Mouse (Mus musculus) kidney, adult 2 months (tissue): Measurements from ENCODE around the gene Mobp. TPM values are rescaled to one million over a fixed set of nuclear protein-coding genes. Genes with fewer than 3 reads are reported as not detected.
"Not testable (repeated sequence)": the region's sequence is repeated elsewhere in the genome, so short reads cannot be mapped to it uniquely, and the experiment has no call there.

ENCODE experiments used
- DNase-seq: peaks from one replicate; pipeline ENCODE4 v3.0.0; 2021
- H3K27ac ChIP-seq: fragments of 200-500 bp; 2 replicates; pipeline ENCODE4 v1.5.1; 2012; ENCODE audit warnings: low read depth, low read length, control low read depth, inconsistent platforms; ENCODE audit not compliant: insufficient read depth
- H3K27me3 ChIP-seq: fragments of 200-500 bp; replicated peaks from 2 replicates; pipeline ENCODE4 v1.6.1; 2012; ENCODE audit warnings: mild to moderate bottlenecking, moderate library complexity, low read length, inconsistent platforms; ENCODE audit not compliant: control insufficient read depth, insufficient read depth
- H3K36me3 ChIP-seq: fragments of 200-500 bp; 2 replicates; pipeline ENCODE4 v1.6.1; 2012; ENCODE audit warnings: mild to moderate bottlenecking, moderate library complexity, low read length, inconsistent platforms; ENCODE audit not compliant: control insufficient read depth, insufficient read depth
- H3K4me1 ChIP-seq: fragments of 200-500 bp; 2 replicates; pipeline ENCODE4 v1.6.1; 2011; ENCODE audit warnings: low read length; ENCODE audit not compliant: control insufficient read depth, insufficient read depth
- H3K4me3 ChIP-seq: fragments of 200-500 bp; 2 replicates; pipeline ENCODE4 v1.5.1; 2011; ENCODE audit warnings: mild to moderate bottlenecking, low read depth, low read length, control low read depth; ENCODE audit not compliant: insufficient read depth
- CTCF ChIP-seq: fragments of 200-500 bp; conservative IDR thresholded peaks from 2 replicates; pipeline ENCODE4 v1.5.1; 2011; ENCODE audit warnings: low read depth, mild to moderate bottlenecking, control low read depth, low read length, moderate library complexity, mixed read lengths; ENCODE audit not compliant: insufficient read depth, insufficient read length
- POLR2A ChIP-seq: fragments of 200-500 bp; IDR thresholded peaks from one replicate; pipeline ENCODE4 v1.6.1; 2011; ENCODE audit warnings: low read depth, low read length, control low read depth
- WGBS: fragments of 180-500 bp; shearing (Covaris S2); methylation state at CpG from one replicate; pipeline ENCODE4 v1.1.7; 2018; 5-methylcytosine and 5-hydroxymethylcytosine counted together
- polyA plus RNA-seq: library from polyadenylated mRNA; depleted of rRNA; stranded (reverse); fragments of >200 nt; gene quantifications from 2 replicates; pipeline ENCODE4 v1.2.3, GENCODE M21; 2012; rRNA removed

The Mobp gene
- polyA plus RNA-seq: not detected in 2 replicates

GRCm38 (mm10) chr9:120149222-120149828, at the start of gene Mobp:
Gene Mobp, plus strand, starts transcription at chr9:120149707.
- TF ChIP-seq CTCF (no peak), POLR2A (no peak)
- no peaks in the 10 kb centered on the region for H3K4me1 ChIP-seq
- H3K27me3 ChIP-seq: no peaks in the 10 kb centered on the region
- H3K4me3 ChIP-seq: no peak within 1 kb of the TSS
- 84% methylated on average over 11 of the region's 11 CpGs for WGBS
- no peak within 1 kb of the TSS for H3K27ac ChIP-seq
- H3K36me3 ChIP-seq: no peaks in the 10 kb centered on the region
- DNase-seq: no peak

DNA sequence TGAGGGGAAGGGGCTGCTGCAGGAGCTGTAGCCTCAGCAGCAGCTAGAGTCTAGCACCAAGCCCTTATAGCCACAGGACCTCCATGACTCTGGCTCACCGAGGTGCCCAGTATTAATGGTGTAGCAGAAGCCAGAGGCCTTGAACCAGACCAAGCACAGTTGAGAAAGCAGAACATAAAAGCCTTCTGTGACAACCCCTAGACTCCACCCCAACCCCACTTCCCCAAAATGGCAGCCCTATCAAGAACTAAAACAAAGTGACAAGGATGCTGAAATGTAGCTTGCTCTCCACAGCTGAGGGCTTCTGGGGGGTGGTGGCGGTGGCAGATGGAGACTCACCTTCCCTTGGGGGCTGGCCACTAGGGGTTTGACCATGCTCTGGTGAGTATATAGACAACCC, 48.3 kb upstream of the Mobp start:
- Histone ChIP-seq H3K4me1 (no peaks in the 10 kb centered on the region), H3K36me3 (no peaks in the 10 kb centered on the region)
- 95% methylated on average over 2 of the region's 2 CpGs for WGBS

DNA sequence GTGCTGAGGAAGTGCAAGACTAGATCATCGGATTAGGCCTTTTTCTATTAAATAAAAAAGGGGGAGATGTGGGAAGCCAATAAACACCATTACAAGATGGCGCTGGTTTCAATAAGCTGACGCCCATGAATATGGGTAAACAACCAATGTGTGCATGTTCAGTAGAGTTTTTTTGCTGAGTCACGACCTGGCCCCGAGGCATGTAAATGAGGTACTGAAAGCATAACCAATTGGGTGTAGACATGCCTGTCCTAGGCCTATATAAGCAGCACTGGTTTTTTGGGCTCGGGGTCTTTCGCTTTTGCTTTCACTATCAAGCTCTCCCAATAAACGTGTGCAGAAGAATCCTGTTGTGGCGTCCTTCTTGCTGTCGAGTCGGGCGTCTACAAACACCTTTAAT, 40.6 kb upstream of the Mobp start:
- whole genome bisulfite sequencing: 93% methylated on average over 12 of the region's 12 CpGs
- not testable (repeated sequence) for H3K4me3 ChIP-seq, H3K4me1 ChIP-seq, H3K27ac ChIP-seq, H3K36me3 ChIP-seq, DNase-seq, H3K27me3 ChIP-seq

More for the DNA sequence above, 48.3 kb upstream of the Mobp start:
- no peak overlapping the region for H3K4me3 ChIP-seq
- no peak overlapping the region for H3K27ac ChIP-seq
- no peak for DNase-seq
- TF ChIP-seq CTCF: no peak
- no peak for TF ChIP-seq POLR2A
- H3K27me3 ChIP-seq: no peaks in the 10 kb centered on the region

- Histone ChIP-seq H3K27ac (peak within 1 kb of the TSS; percentile 98), H3K36me3 (no peaks in the 10 kb centered on the region), H3K27me3 (no peaks in the 10 kb centered on the region), H3K4me1 (peaks cover 7% of the 10 kb centered on the region; the same call in 1 of the 2 replicates), H3K4me3 (peak within 1 kb of the TSS; percentile 97)
- DNase-seq: peak; percentile 98
- under 1% methylated on average over 62 of the region's 62 CpGs for WGBS
- TF ChIP-seq CTCF (peak; percentile 83), POLR2A (peak; percentile 30)
These were observed 39.1 kb upstream of the Mobp start, which contains the start of gene Slc25a38 for GRCm38 (mm10) chr9:120110211-120111018. Gene Slc25a38, plus strand, starts transcription at chr9:120110374.

DNA sequence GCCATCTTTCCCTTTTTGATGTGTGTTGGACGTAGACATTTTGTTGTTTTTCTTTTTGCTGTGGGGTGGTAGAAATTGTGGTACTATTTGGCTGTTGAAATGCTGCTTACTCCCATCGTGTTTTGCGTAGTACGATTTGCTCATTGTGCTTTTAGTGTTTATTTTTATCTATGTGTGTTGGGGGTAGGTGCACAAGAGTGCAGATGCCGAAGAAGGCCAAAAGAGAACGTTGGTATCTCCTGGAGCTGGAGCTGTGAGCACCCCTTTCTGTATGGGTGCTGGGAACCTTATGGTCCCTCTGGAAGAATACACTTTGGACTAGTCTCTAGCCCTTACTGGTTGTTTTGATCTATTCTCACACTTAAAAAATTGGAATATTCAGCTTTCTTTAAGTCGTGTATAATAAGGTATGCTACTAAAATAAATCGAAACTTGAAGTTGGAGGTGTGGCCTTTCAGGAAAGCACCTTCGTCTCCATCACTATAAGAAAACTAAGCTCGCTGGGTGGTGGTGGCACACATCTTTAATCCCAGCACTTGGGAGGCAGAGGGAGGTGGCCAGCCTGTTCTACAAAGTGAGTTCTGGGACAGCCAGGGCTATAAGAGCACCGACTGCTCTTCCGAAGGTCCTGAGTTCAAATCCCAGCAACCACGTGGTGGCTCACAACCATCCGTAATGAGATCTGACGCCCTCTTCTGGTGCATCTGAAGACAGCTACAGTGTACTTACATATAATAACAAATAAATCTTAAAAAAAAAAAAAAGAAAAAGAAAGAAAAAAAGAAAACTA, 38.2 kb upstream of the Mobp start:
- Histone ChIP-seq H3K36me3 (no peaks in the 10 kb centered on the region), H3K27me3 (no peaks in the 10 kb centered on the region), H3K4me3 (peak overlapping the region; percentile 97), H3K4me1 (peaks cover 7% of the 10 kb centered on the region; the same call in 1 of the 2 replicates), H3K27ac (peak overlapping the region; percentile 98)
- WGBS: 73% methylated on average over 15 of the region's 15 CpGs
- TF ChIP-seq CTCF (no peak), POLR2A (no peak)
- DNase-seq: no peak

DNA sequence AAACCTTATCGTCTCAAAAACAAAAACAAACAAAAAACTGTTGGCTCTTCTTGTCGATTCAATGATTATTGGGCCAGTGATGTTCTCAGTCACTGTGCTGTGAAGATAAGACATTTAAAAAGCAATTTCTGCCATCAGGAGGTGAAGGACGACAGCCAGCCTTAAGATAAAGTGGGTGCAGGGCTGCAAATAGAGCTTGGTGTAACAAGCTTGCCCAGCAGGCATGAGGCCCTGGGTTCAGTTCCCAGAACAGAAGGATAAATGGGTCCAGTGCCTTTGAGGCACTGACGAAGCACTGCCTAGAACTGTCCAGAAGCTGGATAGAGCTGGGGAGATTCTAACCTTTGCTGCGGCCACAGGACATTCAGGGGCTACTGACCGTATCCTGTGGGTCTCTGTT, 37.0 kb upstream of the Mobp start:
- Histone ChIP-seq H3K27me3 (no peaks in the 10 kb centered on the region), H3K27ac (no peak overlapping the region), H3K36me3 (no peaks in the 10 kb centered on the region), H3K4me1 (peaks cover 7% of the 10 kb centered on the region; the same call in 1 of the 2 replicates), H3K4me3 (no peak overlapping the region)
- DNase-seq: no peak
- TF ChIP-seq CTCF (no peak), POLR2A (no peak)
- WGBS: 95% methylated on average over 6 of the region's 6 CpGs

DNA sequence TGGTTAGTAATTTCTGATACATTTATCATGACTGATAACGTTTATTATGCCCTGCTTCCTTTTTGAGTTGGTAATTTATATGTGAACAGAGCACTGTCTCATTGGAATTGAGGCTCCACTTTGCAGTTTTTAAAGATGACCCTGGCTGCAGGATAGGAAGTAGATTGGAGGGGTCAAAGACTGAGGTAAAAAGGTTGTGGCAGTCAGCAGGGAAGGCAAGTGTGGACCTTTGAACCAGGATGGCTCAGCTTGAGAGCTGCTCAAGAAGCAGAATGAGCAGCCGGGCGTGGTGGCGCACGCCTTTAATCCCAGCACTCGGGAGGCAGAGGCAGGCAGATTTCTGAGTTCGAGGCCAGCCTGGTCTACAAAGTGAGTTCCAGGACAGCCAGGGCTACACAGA, 36.1 kb upstream of the Mobp start:
- DNase-seq: peak; percentile 47
- H3K27me3 ChIP-seq: no peaks in the 10 kb centered on the region
- no peaks in the 10 kb centered on the region for H3K36me3 ChIP-seq
- no peak overlapping the region for H3K27ac ChIP-seq
- H3K4me1 ChIP-seq: peaks cover 7% of the 10 kb centered on the region; the same call in 1 of the 2 replicates
- WGBS: 66% methylated on average over 7 of the region's 7 CpGs
- TF ChIP-seq POLR2A (no peak), CTCF (no peak)
- no peak overlapping the region for H3K4me3 ChIP-seq
